Mouse (Mus musculus): ENCODE results near the gene Mbd3.

Mbd3 gene

GRCm38 (mm10) chr10:80421651-80422472 lies 22.5 kb upstream of the Mbd3 start:
- DNase-seq, result no peak

GRCm38 (mm10) chr10:80421208-80421607 lies 21.9 kb upstream of the Mbd3 start:
- DNase-seq, result no peak

- DNase-seq, result no peak
Measured at GRCm38 (mm10) chr10:80420729-80421128, 21.4 kb upstream of the Mbd3 start.

- DNase-seq, result no peak
Measured at GRCm38 (mm10) chr10:80419419-80419818, 20.1 kb upstream of the Mbd3 start.

GRCm38 (mm10) chr10:80418311-80418710 lies 19.0 kb upstream of the Mbd3 start:
- DNase-seq, result no peak

GRCm38 (mm10) chr10:80417841-80418240 lies 18.5 kb upstream of the Mbd3 start:
- no peak for DNase-seq

- DNase-seq, result no peak
Measured at GRCm38 (mm10) chr10:80417371-80417770, 18.0 kb upstream of the Mbd3 start.

- no peak for DNase-seq
Measured at GRCm38 (mm10) chr10:80415566-80415965, 16.2 kb upstream of the Mbd3 start.

GRCm38 (mm10) chr10:80412656-80413541 lies 13.5 kb upstream of the Mbd3 start:
- DNase-seq, result no peak

GRCm38 (mm10) chr10:80407924-80408323 lies 8.6 kb upstream of the Mbd3 start:
- no peak for DNase-seq

GRCm38 (mm10) chr10:80406684-80407501 lies 7.5 kb upstream of the Mbd3 start, which contains the start of gene Uqcr11:
Uqcr11 (minus strand) TSS chr10:80406830.
- peak; percentile 91 for DNase-seq

GRCm38 (mm10) chr10:80405481-80406173 lies 6.3 kb upstream of the Mbd3 start:
- DNase-seq, result peak; percentile 65

GRCm38 (mm10) chr10:80403044-80403692 lies 3.8 kb upstream of the Mbd3 start:
- DNase-seq, result peak; percentile 65

GRCm38 (mm10) chr10:80400704-80401161 lies 1.4 kb upstream of the Mbd3 start:
- DNase-seq, result no peak

GRCm38 (mm10) chr10:80399973-80400703 lies 788 bp upstream of the Mbd3 start:
- no peak for DNase-seq

- DNase-seq, result peak; percentile 98
Measured at GRCm38 (mm10) chr10:80398719-80399190, 595 bp downstream of the Mbd3 start.

GRCm38 (mm10) chr10:80398174-80398535 lies 1.2 kb downstream of the Mbd3 start:
- no peak for DNase-seq

GRCm38 (mm10) chr10:80397524-80398173 lies 1.7 kb downstream of the Mbd3 start:
- no peak for DNase-seq

GRCm38 (mm10) chr10:80396822-80397523 lies 2.4 kb downstream of the Mbd3 start:
- DNase-seq, result no peak

All from thymus, postnatal 4 days (tissue).